Mouse (Mus musculus) G1E (cell line): Measurements from ENCODE around the gene Col15a1. TPM values are rescaled to one million over a fixed set of nuclear protein-coding genes. Genes with fewer than 3 reads are reported as not detected.

ENCODE experiments used
- ATAC-seq: 2 replicates; pipeline ENCODE4 v1.8.0; 2016; ENCODE audit warnings: mild to moderate bottlenecking; ENCODE audit not compliant: insufficient number of reproducible peaks, poor library complexity, low FRiP score, severe bottlenecking; ENCODE audit errors: extremely low read depth
- DNase-seq: peaks from one replicate; pipeline ENCODE4 v3.0.0; 2012; ENCODE audit warnings: low spot score
- H3K27me3 ChIP-seq: 2 replicates; pipeline ENCODE4 v1.6.1; 2012; ENCODE audit warnings: mild to moderate bottlenecking, low read length, inconsistent platforms; ENCODE audit not compliant: insufficient read depth
- H3K36me3 ChIP-seq: replicated peaks from 2 replicates; pipeline ENCODE3; 2012; ENCODE audit warnings: mild to moderate bottlenecking, inconsistent platforms
- H3K4me1 ChIP-seq: 2 replicates; pipeline ENCODE4 v1.6.1; 2012; ENCODE audit warnings: low read depth, low read length, inconsistent platforms, mixed read lengths; ENCODE audit not compliant: insufficient read depth
- H3K4me3 ChIP-seq: 2 replicates; pipeline ENCODE4 v1.5.1; 2012; ENCODE audit warnings: low read depth, mild to moderate bottlenecking, inconsistent platforms, low read length, moderate library complexity, mixed read lengths
- H3K9me3 ChIP-seq: replicated peaks from 2 replicates; pipeline ENCODE4 v1.6.1; 2012; ENCODE audit warnings: inconsistent platforms
- CTCF ChIP-seq: IDR thresholded peaks from 2 replicates; pipeline ENCODE4 v1.5.1; 2012; ENCODE audit warnings: low read depth, low read length, inconsistent platforms, mixed read lengths
- GATA1 ChIP-seq: IDR thresholded peaks from 2 replicates; pipeline ENCODE4 v1.6.1; 2012; ENCODE audit warnings: borderline replicate concordance, low read length, inconsistent platforms, mixed read lengths
- GATA2 ChIP-seq: IDR thresholded peaks from 2 replicates; pipeline ENCODE4 v1.6.1; 2012; ENCODE audit warnings: low read depth, low read length, inconsistent platforms, borderline replicate concordance
- POLR2AphosphoS5 ChIP-seq: IDR thresholded peaks from 2 replicates; pipeline ENCODE4 v1.6.1; 2012; ENCODE audit warnings: low read depth, low read length, inconsistent platforms; ENCODE audit not compliant: insufficient replicate concordance
- TAL1 ChIP-seq: conservative IDR thresholded peaks from 2 replicates; pipeline ENCODE4 v1.6.1; 2012; ENCODE audit warnings: low read depth, low read length, inconsistent platforms, mixed read lengths
- polyA plus RNA-seq: library from polyadenylated mRNA; stranded (reverse); fragments of >175 nt; gene quantifications from 2 replicates; pipeline ENCODE4 v1.2.3, GENCODE M21; 2012
- total RNA-seq, 2 experiments: library from RNA; stranded (forward) in 1 of 2; stranded (reverse) in 1 of 2; fragments of 200-1000 nt in 1 of 2; fragments of >200 nt in 1 of 2; fragmentation: Nextera tagmentation in 1 of 2; gene quantifications; 2 replicates each; pipeline ENCODE4 v1.2.3; 2014 to 2017

The Col15a1 gene
- total and polyA plus RNA-seq, 3 experiments, result 0.22 TPM; not detected in 2

- no peaks in the 10 kb centered on the region for H3K9me3 ChIP-seq
- DNase-seq, result no peak
- no peak for ATAC-seq
Observed at GRCm38 (mm10) chr4:47352061-47352661, 144.2 kb downstream of the Col15a1 start.

DNA sequence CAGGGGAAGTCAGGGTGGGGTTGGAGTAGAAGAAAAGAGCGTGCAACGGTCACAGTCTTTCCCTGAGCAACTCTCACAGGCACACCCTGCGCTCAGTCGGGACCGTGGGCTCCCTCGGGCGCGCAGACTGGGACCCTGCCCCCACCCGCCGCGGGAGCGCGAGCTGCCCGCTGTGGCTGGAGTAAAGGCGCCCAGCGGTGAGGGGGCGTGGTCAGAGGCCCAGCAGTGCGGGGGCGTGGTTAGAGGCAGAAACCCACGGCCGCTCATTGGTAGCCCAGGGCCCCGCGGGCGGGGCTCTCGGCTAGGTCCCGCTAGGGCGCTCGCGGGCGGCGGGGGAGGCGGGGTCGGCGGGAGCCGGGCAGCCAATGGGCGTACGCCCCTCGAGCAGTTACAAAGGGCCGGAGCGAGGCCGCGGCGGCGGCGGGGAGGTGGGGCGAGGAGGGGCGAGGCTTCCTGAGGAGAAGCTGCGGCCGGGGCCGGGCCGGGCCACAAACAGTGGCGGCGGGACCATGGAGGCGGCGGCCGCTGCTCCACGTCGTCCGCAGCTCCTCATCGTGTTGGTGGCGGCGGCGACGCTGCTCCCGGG, 144.9 kb downstream of the Col15a1 start, which contains the start of gene Tgfbr1:
Gene Tgfbr1, plus strand, starts transcription at position 420 of the 586 bp plus-strand sequence.
- H3K4me3 ChIP-seq, result peak within 1 kb of the TSS; percentile 81
- H3K9me3 ChIP-seq, result no peaks in the 10 kb centered on the region
- TF ChIP-seq CTCF, result no peak
- no peak for TF ChIP-seq GATA1
- TF ChIP-seq TAL1, result no peak
- TF ChIP-seq POLR2AphosphoS5, result no peak
- TF ChIP-seq GATA2, result no peak
- H3K27me3 ChIP-seq, result peaks cover 15% of the 10 kb centered on the region
- ATAC-seq (peak; percentile 91), DNase-seq (peak; percentile 97)
- peaks cover 16% of the 10 kb centered on the region for H3K4me1 ChIP-seq
- no peaks in the 10 kb centered on the region for H3K36me3 ChIP-seq

More at GRCm38 (mm10) chr4:47352061-47352661, 144.2 kb downstream of the Col15a1 start:
- H3K27me3 ChIP-seq, result peaks cover 15% of the 10 kb centered on the region
- H3K36me3 ChIP-seq, result no peaks in the 10 kb centered on the region
- TF ChIP-seq GATA1 (no peak), CTCF (no peak), POLR2AphosphoS5 (no peak), TAL1 (no peak), GATA2 (no peak)
- H3K4me1 ChIP-seq, result peaks cover 16% of the 10 kb centered on the region
- peak overlapping the region; percentile 81 for H3K4me3 ChIP-seq

DNA sequence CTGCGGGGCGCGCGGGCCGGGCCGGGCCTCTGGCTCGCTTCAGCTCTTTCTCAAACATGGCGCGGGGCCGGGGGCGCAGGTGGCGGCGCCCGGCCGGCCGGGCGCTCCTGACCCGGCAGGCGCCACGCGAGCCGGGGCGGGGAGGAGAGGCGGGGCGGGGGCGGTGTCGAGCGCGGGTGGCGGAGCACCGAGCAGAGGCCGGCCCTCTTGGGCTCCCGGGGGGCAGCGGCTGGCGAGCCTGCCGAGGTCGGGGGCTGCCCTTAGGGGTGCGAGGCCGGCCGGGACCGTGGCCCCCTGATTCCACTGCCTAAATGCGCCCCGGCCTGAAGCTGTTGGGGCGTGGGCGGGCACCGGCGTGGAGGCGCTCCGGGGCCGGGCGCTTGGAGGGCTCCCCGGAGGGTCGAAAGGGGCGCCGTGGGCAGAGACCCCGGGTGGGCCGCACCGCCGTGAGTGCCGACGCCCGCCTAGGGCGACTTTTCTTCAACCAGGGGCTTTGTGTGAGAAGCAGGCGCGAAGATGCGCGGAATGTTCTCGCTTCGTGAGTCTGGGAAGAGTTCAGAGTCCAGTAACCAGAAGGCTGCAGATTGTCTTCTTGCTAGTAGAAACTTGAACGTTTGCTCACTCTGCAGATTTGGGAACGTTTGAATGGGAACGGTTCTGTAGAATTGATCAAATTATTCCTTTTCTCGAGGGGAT, 145.6 kb downstream of the Col15a1 start:
- ATAC-seq, result no peak
- Histone ChIP-seq H3K36me3 (no peaks in the 10 kb centered on the region), H3K9me3 (no peaks in the 10 kb centered on the region), H3K4me3 (peak overlapping the region; percentile 81), H3K27me3 (peaks cover 12% of the 10 kb centered on the region), H3K4me1 (peaks cover 16% of the 10 kb centered on the region)
- no peak for TF ChIP-seq POLR2AphosphoS5
- TF ChIP-seq CTCF, result no peak
- TF ChIP-seq GATA2, result no peak
- peak; percentile 60 for DNase-seq

DNA sequence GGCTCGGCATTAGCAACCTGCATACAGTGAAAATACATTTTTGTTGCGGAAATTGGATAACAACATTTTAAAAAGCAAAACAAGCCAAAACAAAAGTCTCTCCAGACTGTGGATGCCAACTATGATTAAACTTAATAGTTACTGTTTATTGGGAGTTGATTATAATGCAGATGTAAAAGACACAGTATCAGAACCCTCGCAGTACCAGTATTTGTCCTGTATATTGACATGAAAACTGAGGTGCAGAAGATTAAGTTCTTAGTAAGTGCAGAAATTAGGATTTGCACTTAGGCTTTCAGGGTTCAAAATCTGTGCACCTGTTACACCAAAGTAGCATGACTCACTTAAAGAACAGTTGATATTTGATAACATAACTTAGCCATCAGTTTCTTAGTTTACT, 146.3 kb downstream of the Col15a1 start:
- H3K27me3 ChIP-seq, result peaks cover 9% of the 10 kb centered on the region; the same call in 1 of the 2 replicates

GRCm38 (mm10) chr4:47362662-47363061, 154.7 kb downstream of the Col15a1 start:
- H3K36me3 ChIP-seq, result peaks cover under 1% of the 10 kb centered on the region
- H3K27me3 ChIP-seq, result no peaks in the 10 kb centered on the region
- no peak for ATAC-seq
- H3K9me3 ChIP-seq, result no peaks in the 10 kb centered on the region
- TF ChIP-seq POLR2AphosphoS5, result no peak
- H3K4me3 ChIP-seq, result no peak overlapping the region
- 0 out of 2 replicates have a peak, but pooled peaks cover 3% of the 10 kb centered on the region for H3K4me1 ChIP-seq
- DNase-seq, result no peak

More for the DNA sequence above, 146.3 kb downstream of the Col15a1 start:
- DNase-seq, result no peak
- Histone ChIP-seq H3K9me3 (no peaks in the 10 kb centered on the region), H3K4me1 (peaks cover 16% of the 10 kb centered on the region), H3K36me3 (no peaks in the 10 kb centered on the region), H3K4me3 (peak overlapping the region; percentile 81; the same call in 1 of the 2 replicates)
- TF ChIP-seq POLR2AphosphoS5 (no peak), CTCF (no peak), TAL1 (no peak), GATA1 (no peak), GATA2 (no peak)
- no peak for ATAC-seq

Other genes with a start within 250 kb of the Col15a1 start
- not detected in 2 replicates for gene Gabbr2, start 216.3 kb upstream of the Col15a1 start, total RNA-seq (2014; fragmentation: Nextera tagmentation)
- gene Gabbr2, start 216.3 kb upstream of the Col15a1 start, total RNA-seq (2017), result 0.05 TPM in 1 of 2 replicates, not detected in the other
- gene Gabbr2, start 216.3 kb upstream of the Col15a1 start, polyA plus RNA-seq, result not detected in 2 replicates
- gene Anks6, start 150.7 kb upstream of the Col15a1 start, total RNA-seq (2014; fragmentation: Nextera tagmentation), result not detected in 2 replicates
- gene Anks6, start 150.7 kb upstream of the Col15a1 start, total RNA-seq (2017), result 0.44 TPM in 1 of 2 replicates, not detected in the other
- not detected in 2 replicates for gene Anks6, start 150.7 kb upstream of the Col15a1 start, polyA plus RNA-seq
- gene Galnt12, start 116.3 kb upstream of the Col15a1 start, total RNA-seq (2014; fragmentation: Nextera tagmentation), result not detected in 2 replicates
- not detected in 2 replicates for gene Galnt12, start 116.3 kb upstream of the Col15a1 start, total RNA-seq (2017)
- not detected in 2 replicates for gene Galnt12, start 116.3 kb upstream of the Col15a1 start, polyA plus RNA-seq
- gene Tgfbr1, start 145.1 kb downstream of the Col15a1 start, total RNA-seq (2014; fragmentation: Nextera tagmentation), result 26.6 and 27.5 TPM in 2 replicates
- gene Tgfbr1, start 145.1 kb downstream of the Col15a1 start, total RNA-seq (2017), result 62.7 and 65.1 TPM in 2 replicates
- 1.7 TPM in 2 replicates for gene Tgfbr1, start 145.1 kb downstream of the Col15a1 start, polyA plus RNA-seq